Mouse (Mus musculus) forelimb bud, embryonic 11.5 days (tissue): ENCODE results near the gene Rin1.
"Not testable (repeated sequence)": the region's sequence is repeated elsewhere in the genome, so short reads cannot be mapped to it uniquely, and the experiment has no call there.

Experiments
- DNase-seq: peaks from one replicate; pipeline ENCODE4 v3.0.0-alpha.2; 2012; ENCODE audit warnings: low read depth, low spot score

The Rin1 gene

GRCm38 (mm10) chr19:5050047-5050905 is at the start of gene Rin1:
Gene Rin1 (plus strand): TSS chr19:5050481.
- DNase-seq, result no peak

DNA sequence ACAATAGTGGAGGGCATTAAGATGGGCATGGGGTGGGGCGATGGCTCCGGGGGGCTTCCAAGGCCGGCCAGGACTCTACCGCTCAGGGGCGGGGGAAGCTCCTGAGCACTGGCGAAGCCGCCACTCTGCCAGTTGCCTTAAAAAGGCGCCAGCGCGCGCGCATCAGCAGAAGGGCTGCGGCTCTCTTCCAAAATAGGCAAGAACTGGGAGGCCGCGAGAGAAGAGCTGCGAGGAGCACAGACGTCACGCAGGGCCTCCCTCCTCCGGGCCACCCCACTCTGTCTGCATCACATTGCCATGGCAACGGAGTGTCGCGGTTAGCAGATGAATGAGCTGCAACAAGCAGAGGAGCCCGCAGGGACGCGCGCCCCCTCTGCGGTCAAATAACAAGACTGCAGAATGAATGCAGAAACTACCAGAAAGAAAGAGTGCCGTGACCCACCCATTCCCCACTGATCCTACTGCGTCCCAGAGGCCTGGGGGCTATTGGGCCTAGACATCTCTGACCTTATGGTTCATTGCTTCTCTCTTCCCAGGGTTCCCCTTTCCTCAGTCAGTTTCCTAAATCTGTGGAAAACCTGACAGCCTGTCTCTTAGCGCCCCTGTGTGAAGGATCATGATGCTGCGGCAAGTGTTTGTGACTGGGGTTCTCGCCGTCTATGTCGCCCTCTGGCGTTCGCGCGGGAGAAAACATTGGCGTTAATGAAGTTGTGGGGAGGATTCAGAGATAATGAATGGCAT is 48.4 kb upstream of the Rin1 start:
- peak; percentile 86 for DNase-seq

- not testable (repeated sequence) for DNase-seq
Measured at GRCm38 (mm10) chr19:5003644-5004043, 46.6 kb upstream of the Rin1 start.

- no peak for DNase-seq
Measured at GRCm38 (mm10) chr19:5004925-5005324, 45.4 kb upstream of the Rin1 start.

- no peak for DNase-seq
Measured at GRCm38 (mm10) chr19:5013138-5013537, 37.1 kb upstream of the Rin1 start.

- DNase-seq, result peak; percentile 64
Measured at GRCm38 (mm10) chr19:5014961-5015398, 35.3 kb upstream of the Rin1 start.

DNA sequence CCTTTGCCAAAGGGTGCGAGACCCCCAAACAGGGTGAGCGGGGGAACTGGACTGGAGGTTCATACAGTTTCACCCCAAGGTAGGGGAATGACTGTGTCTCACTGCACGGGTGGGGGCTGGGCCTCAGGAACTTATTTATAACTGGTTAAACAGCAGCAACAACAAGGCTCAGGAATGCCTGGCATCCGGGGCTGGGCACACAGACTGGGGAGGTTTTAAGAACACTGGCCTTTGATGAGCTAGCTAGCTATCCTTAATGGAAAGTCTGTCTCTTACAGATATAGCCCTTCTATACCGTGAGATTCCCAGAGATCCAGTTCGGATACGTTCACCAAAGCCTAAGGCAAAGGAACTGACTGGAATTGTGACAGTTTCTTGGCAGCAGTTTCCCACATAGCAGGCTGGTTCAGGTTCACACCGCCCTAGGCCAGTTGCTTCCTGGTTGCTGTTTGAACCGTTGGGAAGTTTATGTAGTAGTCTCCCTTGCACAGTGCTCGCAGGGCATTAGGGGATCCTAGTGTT is 34.0 kb upstream of the Rin1 start:
- DNase-seq, result no peak

DNA sequence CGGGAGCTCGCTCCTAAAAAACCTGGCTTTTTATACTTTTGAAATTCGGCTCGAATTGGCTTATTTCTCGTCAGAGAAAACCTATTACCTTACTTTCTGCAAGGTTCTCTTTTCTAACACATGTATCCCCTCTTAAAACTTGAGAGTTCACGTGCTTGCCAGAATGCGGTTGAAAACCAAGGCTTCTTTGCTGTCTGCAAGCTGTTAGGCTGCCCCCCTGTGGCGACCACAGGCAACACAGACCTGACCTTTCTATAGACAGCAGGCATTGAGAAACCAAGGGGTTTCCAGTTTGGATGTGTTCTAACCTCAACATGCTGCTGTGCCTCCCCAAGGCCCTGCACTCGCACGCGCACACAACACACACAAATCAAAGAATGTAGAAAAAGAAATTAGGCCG is 33.5 kb upstream of the Rin1 start:
- DNase-seq, result peak; percentile 79

- no peak for DNase-seq
Measured at GRCm38 (mm10) chr19:5017611-5018010, 32.7 kb upstream of the Rin1 start.

- no peak for DNase-seq
Measured at GRCm38 (mm10) chr19:5018191-5018590, 32.1 kb upstream of the Rin1 start.

GRCm38 (mm10) chr19:5021416-5021815 is 28.9 kb upstream of the Rin1 start:
- DNase-seq, result no peak

GRCm38 (mm10) chr19:5023621-5024479 is 26.4 kb upstream of the Rin1 start, which contains the start of gene Slc29a2:
Gene Slc29a2 (plus strand): TSS chr19:5023860.
- peak; percentile 94 for DNase-seq

DNA sequence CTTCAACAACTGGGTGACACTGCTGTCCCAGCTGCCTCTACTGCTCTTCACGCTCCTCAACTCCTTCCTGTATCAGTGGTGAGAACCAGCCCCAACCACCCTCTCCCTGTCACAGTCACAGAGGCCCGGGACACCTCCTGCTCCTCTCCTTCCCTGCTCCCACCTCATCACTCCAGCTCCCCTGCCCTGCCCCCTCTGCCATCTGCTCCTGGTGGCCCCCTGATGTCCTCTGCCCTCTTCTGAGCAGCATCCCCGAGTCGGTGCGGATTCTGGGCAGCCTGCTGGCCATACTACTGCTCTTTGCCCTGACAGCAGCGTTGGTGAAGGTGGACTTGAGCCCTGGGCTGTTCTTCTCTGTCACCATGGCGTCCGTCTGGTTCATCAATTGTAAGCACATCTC is 24.2 kb upstream of the Rin1 start:
- no peak for DNase-seq

GRCm38 (mm10) chr19:5032686-5033085 is 17.6 kb upstream of the Rin1 start:
- DNase-seq, result no peak

DNA sequence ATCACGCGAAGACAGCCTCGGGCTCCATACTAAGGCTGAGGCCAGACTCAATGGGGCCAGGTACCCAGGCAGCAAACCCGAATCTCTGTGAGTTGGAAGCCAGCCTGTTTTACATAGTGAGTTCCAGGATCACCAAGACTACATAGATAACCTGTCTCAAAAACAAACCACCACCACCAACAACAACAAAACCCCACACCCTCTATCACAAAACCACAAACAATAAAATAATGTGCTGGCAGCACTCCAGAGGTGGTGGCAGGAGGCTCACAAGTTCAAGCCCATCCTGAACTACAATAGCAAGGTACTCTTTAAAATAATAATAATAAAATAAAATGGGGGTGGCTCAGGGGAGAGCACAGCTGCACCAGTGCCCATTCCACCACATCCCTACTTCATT is 13.7 kb upstream of the Rin1 start:
- DNase-seq, result no peak

- DNase-seq, result peak; percentile 91
Measured at GRCm38 (mm10) chr19:5037678-5038571, 12.4 kb upstream of the Rin1 start.

GRCm38 (mm10) chr19:5038709-5039156 is 11.5 kb upstream of the Rin1 start, which contains the start of the genes B4gat1 and AC124502.3:
Gene B4gat1 (plus strand): TSS chr19:5038826.
Gene AC124502.3 (plus strand): TSS chr19:5038891.
- peak; percentile 91 for DNase-seq

DNA sequence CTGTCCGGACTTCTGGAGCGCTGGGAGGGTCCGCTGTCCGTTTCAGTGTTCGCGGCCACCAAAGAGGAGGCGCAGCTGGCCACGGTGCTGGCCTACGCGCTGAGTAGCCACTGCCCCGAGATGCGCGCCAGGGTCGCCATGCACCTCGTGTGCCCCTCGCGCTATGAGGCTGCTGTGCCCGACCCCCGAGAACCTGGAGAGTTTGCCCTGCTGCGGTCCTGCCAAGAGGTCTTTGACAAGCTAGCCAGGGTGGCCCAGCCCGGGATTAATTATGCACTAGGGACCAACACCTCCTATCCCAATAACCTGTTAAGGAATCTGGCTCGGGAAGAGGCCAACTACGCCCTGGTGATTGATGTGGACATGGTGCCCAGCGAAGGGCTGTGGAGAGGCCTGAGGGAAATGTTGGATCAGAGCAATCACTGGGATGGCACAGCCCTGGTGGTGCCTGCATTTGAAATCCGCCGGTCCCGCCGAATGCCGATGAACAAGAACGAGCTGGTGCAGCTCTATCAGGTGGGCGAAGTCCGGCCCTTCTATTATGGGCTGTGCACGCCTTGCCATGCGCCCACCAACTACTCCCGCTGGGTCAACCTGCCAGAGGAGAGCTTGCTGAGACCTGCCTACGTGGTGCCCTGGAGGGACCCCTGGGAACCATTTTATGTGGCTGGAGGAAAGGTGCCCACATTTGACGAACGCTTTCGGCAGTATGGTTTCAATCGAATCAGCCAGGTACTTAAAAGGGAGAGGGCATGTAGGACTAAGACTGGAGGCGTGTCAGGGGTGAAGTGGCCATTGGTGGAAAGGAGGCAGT is 10.8 kb upstream of the Rin1 start:
- DNase-seq, result no peak

GRCm38 (mm10) chr19:5040862-5041523 is 9.3 kb upstream of the Rin1 start, which contains the start of gene Brms1:
Gene Brms1 (plus strand): TSS chr19:5041354.
- peak; percentile 95 for DNase-seq
